Mouse (Mus musculus): Measurements from ENCODE around the gene Tekt5.

DNA sequence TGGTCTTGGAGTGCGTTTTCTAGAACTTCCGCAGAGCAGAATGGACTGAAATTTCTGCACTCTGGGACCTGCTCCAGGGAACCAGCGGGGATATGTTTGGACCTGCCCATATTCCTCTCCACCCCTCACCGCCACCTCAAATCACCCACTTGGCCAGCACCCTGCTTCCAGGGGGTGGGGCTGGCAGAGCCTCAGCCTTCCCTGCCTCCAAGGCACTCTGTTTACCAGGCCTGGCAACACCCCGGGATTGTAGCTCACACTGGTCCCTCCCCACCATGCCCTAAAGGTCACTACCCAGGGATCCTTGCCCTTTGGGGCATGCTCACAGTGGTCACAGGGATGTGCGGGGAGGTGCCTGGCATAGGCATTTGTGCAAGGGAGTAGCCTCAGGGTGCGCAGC, 47.7 kb downstream of the Tekt5 start:
- TF ChIP-seq POLR2A (IDR thresholded peaks at IDR 0.05; ENCODE audit: borderline replicate concordance, control insufficient read depth, low read depth, low read length) (no peak), CTCF (IDR thresholded peaks at IDR 0.05; ENCODE audit: control insufficient read depth, insufficient read depth, low read length) (no peak)

Measured in bone marrow, adult 2 months (tissue).